Mouse (Mus musculus) small intestine, adult 2 months (tissue): ENCODE results near the gene Mtch2.

Experiments used
- CTCF ChIP-seq: fragments of 200-500 bp; IDR thresholded peaks from 2 replicates; pipeline ENCODE4 v1.5.1; 2012; ENCODE audit warnings: low read depth, mild to moderate bottlenecking, control low read depth, inconsistent platforms, low read length, moderate library complexity, mixed read lengths; ENCODE audit not compliant: insufficient replicate concordance, insufficient read length; ENCODE audit errors: extremely low read depth
- POLR2A ChIP-seq: fragments of 200-500 bp; IDR thresholded peaks from 2 replicates; pipeline ENCODE4 v1.6.1; 2012; ENCODE audit warnings: low read depth, mild to moderate bottlenecking, control low read depth, inconsistent platforms, low read length, moderate library complexity

DNA sequence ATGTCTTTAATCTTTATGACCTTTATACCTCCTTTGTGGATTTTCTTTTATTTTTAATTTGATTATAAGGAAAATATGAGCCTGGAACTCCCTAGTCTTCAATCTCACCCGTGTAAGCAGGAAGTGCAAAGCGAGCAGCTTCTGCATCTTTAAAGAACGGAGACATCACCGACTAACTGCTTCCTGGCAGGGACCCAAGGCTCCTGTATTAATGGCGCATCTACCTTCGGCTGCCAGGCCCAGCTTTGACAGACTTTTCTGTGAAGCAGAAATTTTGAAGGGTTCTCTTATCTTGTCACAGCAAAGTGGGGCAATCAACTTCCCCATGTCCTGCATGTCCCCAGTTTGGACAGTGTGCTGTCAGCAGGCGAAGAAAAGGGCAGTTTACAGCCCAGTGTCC, 18.2 kb upstream of the Mtch2 start:
- no peak for TF ChIP-seq POLR2A
- TF ChIP-seq CTCF = no peak
